Mouse (Mus musculus) megakaryocyte, embryonic 14.5 days (primary cell): ENCODE results near the gene Slc48a1.

Source experiments
- FLI1 ChIP-seq: IDR thresholded peaks from 2 replicates; pipeline ENCODE4 v1.6.1; 2012; ENCODE audit warnings: low read length, inconsistent platforms, mixed read lengths
- GATA1 ChIP-seq: IDR thresholded peaks from 3 replicates; pipeline ENCODE4 v1.6.1; 2012; ENCODE audit warnings: mixed read lengths, low read length, inconsistent platforms, borderline replicate concordance

DNA sequence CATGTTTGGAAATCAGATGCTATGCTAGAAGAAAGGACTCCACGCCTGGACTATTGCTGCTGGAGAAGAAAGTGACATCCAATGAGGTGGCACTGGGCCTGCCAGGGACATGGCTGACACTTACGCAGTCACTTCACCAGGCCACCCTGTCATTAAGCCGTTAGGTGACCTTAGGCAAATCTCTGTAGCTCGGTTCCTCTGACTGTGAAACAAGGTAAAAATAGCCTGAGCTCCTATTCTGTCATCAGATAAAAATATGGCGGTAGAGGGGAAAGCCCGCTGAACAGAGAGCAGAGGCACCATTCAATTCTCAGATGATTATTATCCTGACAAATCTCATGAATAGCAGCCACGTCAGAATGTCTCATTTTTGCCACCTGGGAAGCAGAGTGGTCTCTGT lies 36.2 kb upstream of the Slc48a1 start:
- TF ChIP-seq FLI1 = no peak
- no peak for TF ChIP-seq GATA1
